Mouse (Mus musculus) midbrain, embryonic 10.5 days (tissue): Measurements from ENCODE around the gene Dpagt1. TPM values are rescaled to one million over a fixed set of nuclear protein-coding genes. Genes with fewer than 3 reads are reported as not detected.
"Not testable (repeated sequence)": the region's sequence is repeated elsewhere in the genome, so short reads cannot be mapped to it uniquely, and the experiment has no call there.

ENCODE experiments used
- DNase-seq: peaks from one replicate; pipeline ENCODE4 v3.0.0-alpha.2; 2017; ENCODE audit warnings: low spot score
- H3K27ac ChIP-seq: fragments of 300-500 bp; sonication (generic); replicated peaks from 2 replicates; pipeline ENCODE4 v1.5.1; 2016; ENCODE audit warnings: mild to moderate bottlenecking
- H3K27me3 ChIP-seq: fragments of 300-500 bp; sonication (generic); 2 replicates; pipeline ENCODE4 v1.6.1; 2016; ENCODE audit warnings: low read depth, mild to moderate bottlenecking; ENCODE audit not compliant: poor library complexity, severe bottlenecking
- H3K36me3 ChIP-seq: fragments of 300-500 bp; sonication (generic); 2 replicates; pipeline ENCODE4 v1.6.1; 2016; ENCODE audit warnings: mild to moderate bottlenecking, moderate library complexity
- H3K4me1 ChIP-seq: fragments of 300-500 bp; sonication (generic); 2 replicates; pipeline ENCODE4 v1.6.1; 2016
- H3K4me3 ChIP-seq: fragments of 300-500 bp; sonication (generic); 2 replicates; pipeline ENCODE4 v1.5.1; 2016; ENCODE audit warnings: mild to moderate bottlenecking, moderate library complexity
- H3K9me3 ChIP-seq: fragments of 300-500 bp; sonication (generic); replicated peaks from 2 replicates; pipeline ENCODE4 v1.6.1; 2016; ENCODE audit warnings: mild to moderate bottlenecking
- WGBS: fragments of 180-500 bp; shearing (Covaris S2); methylation state at CpG from one replicate; pipeline ENCODE4 v1.1.7; 2016; 5-methylcytosine and 5-hydroxymethylcytosine counted together
- polyA plus RNA-seq: library from polyadenylated mRNA; unstranded; fragments of >200 nt; fragmentation: Nextera tagmentation; extraction: Ambion mirVana; gene quantifications from 2 replicates; pipeline ENCODE4 v1.2.1, GENCODE M21; 2016

Gene Dpagt1
- polyA plus RNA-seq, 1 experiment from 2014 or later = 45.6 TPM

- WGBS = under 1% methylated on average over 67 of the region's 67 CpGs
- Histone ChIP-seq H3K4me3 (peak within 1 kb of the TSS; percentile 84), H3K36me3 (peaks cover 25% of the 10 kb centered on the region), H3K9me3 (no peaks in the 10 kb centered on the region), H3K27ac (peak within 1 kb of the TSS; percentile 83), H3K27me3 (peaks cover 10% of the 10 kb centered on the region; the same call in 1 of the 2 replicates), H3K4me1 (peaks cover 43% of the 10 kb centered on the region)
- peak; percentile 93 for DNase-seq
These were observed 5.7 kb upstream of the Dpagt1 start, which contains the start of gene C2cd2l for GRCm38 (mm10) chr9:44319887-44320798. Gene C2cd2l (minus strand): TSS chr9:44320285.

GRCm38 (mm10) chr9:44320799-44321133 lies 5.1 kb upstream of the Dpagt1 start:
- Histone ChIP-seq H3K36me3 (peaks cover 19% of the 10 kb centered on the region), H3K4me1 (peaks cover 45% of the 10 kb centered on the region), H3K9me3 (no peaks in the 10 kb centered on the region), H3K27me3 (peaks cover 10% of the 10 kb centered on the region; the same call in 1 of the 2 replicates), H3K4me3 (peak overlapping the region; percentile 84), H3K27ac (peak overlapping the region; percentile 83)
- 26% methylated on average over 6 of the region's 6 CpGs for WGBS
- no peak for DNase-seq

GRCm38 (mm10) chr9:44323656-44324055 lies 2.2 kb upstream of the Dpagt1 start:
- H3K9me3 ChIP-seq, H3K36me3 ChIP-seq, H3K27ac ChIP-seq, H3K4me3 ChIP-seq, H3K27me3 ChIP-seq, DNase-seq: not testable (repeated sequence)
- H3K4me1 ChIP-seq = peaks cover 43% of the 10 kb centered on the region
- 85% methylated on average over 3 of the region's 4 CpGs for WGBS

GRCm38 (mm10) chr9:44324147-44324546 lies 1.7 kb upstream of the Dpagt1 start:
- H3K4me1 ChIP-seq = peaks cover 38% of the 10 kb centered on the region
- no peaks in the 10 kb centered on the region for H3K27me3 ChIP-seq
- DNase-seq = no peak
- peaks cover 14% of the 10 kb centered on the region for H3K36me3 ChIP-seq
- 0 out of 2 replicates have a peak overlapping the region, but pooled peaks have one; percentile 13 for H3K27ac ChIP-seq
- H3K9me3 ChIP-seq = no peaks in the 10 kb centered on the region
- no peak overlapping the region for H3K4me3 ChIP-seq
- WGBS = 85% methylated on average over 6 of the region's 6 CpGs

GRCm38 (mm10) chr9:44325032-44325767 lies 619 bp upstream of the Dpagt1 start:
- H3K27me3 ChIP-seq, DNase-seq, H3K9me3 ChIP-seq: not testable (repeated sequence)
- 73% methylated on average over 7 of the region's 8 CpGs for WGBS
- H3K4me3 ChIP-seq = peak overlapping the region; percentile 78; the same call in 1 of the 2 replicates
- peaks cover 32% of the 10 kb centered on the region for H3K4me1 ChIP-seq
- H3K36me3 ChIP-seq = peaks cover 25% of the 10 kb centered on the region
- H3K27ac ChIP-seq = peak overlapping the region; percentile 96; the same call in 1 of the 2 replicates

- DNase-seq = peak; percentile 80
- H3K27ac ChIP-seq = peak overlapping the region; percentile 96
- H3K4me1 ChIP-seq = peaks cover 24% of the 10 kb centered on the region
- H3K27me3 ChIP-seq = no peaks in the 10 kb centered on the region
- H3K9me3 ChIP-seq = no peaks in the 10 kb centered on the region
- peak overlapping the region; percentile 78 for H3K4me3 ChIP-seq
- WGBS = under 1% methylated on average over 38 of the region's 38 CpGs
- H3K36me3 ChIP-seq = peaks cover 38% of the 10 kb centered on the region
These were observed 698 bp downstream of the Dpagt1 start for GRCm38 (mm10) chr9:44326371-44327063.

GRCm38 (mm10) chr9:44327064-44327711 lies 1.4 kb downstream of the Dpagt1 start:
- peaks cover 24% of the 10 kb centered on the region for H3K4me1 ChIP-seq
- no peaks in the 10 kb centered on the region for H3K9me3 ChIP-seq
- under 1% methylated on average over 22 of the region's 22 CpGs for WGBS
- no peak for DNase-seq
- no peaks in the 10 kb centered on the region for H3K27me3 ChIP-seq
- H3K36me3 ChIP-seq = peaks cover 45% of the 10 kb centered on the region
- H3K27ac ChIP-seq = peak overlapping the region; percentile 96
- H3K4me3 ChIP-seq = peak overlapping the region; percentile 78

- 92% methylated on average over 5 of the region's 5 CpGs for WGBS
- no peak for DNase-seq
These were observed 2.1 kb downstream of the Dpagt1 start for GRCm38 (mm10) chr9:44327926-44328325.

GRCm38 (mm10) chr9:44330736-44331135 lies 4.9 kb downstream of the Dpagt1 start:
- H3K27me3 ChIP-seq = no peaks in the 10 kb centered on the region
- peaks cover 18% of the 10 kb centered on the region for H3K4me1 ChIP-seq
- peaks cover 11% of the 10 kb centered on the region; the same call in 1 of the 2 replicates for H3K9me3 ChIP-seq
- H3K36me3 ChIP-seq = peaks cover 65% of the 10 kb centered on the region
- no peak overlapping the region for H3K27ac ChIP-seq
- no peak for DNase-seq
- 95% methylated on average over 6 of the region's 6 CpGs for WGBS
- H3K4me3 ChIP-seq = no peak overlapping the region

More at GRCm38 (mm10) chr9:44327926-44328325, 2.1 kb downstream of the Dpagt1 start:
- H3K9me3 ChIP-seq = 0 out of 2 replicates have a peak, but pooled peaks cover 1% of the 10 kb centered on the region
- no peaks in the 10 kb centered on the region for H3K27me3 ChIP-seq
- peak overlapping the region; percentile 96 for H3K27ac ChIP-seq
- H3K36me3 ChIP-seq = peaks cover 52% of the 10 kb centered on the region
- H3K4me3 ChIP-seq = peak overlapping the region; percentile 78
- peaks cover 24% of the 10 kb centered on the region for H3K4me1 ChIP-seq

GRCm38 (mm10) chr9:44332918-44333638 lies 7.3 kb downstream of the Dpagt1 start:
- Histone ChIP-seq H3K4me1 (peaks cover 19% of the 10 kb centered on the region), H3K27me3 (no peaks in the 10 kb centered on the region), H3K27ac (peak overlapping the region; percentile 96), H3K9me3 (peaks cover 11% of the 10 kb centered on the region; the same call in 1 of the 2 replicates), H3K4me3 (0 out of 2 replicates have a peak overlapping the region, but pooled peaks have one; percentile 16), H3K36me3 (peaks cover 80% of the 10 kb centered on the region)
- 95% methylated on average over 13 of the region's 13 CpGs for WGBS
- DNase-seq = no peak
